Mouse (Mus musculus) mouse embryonic stem cell (cell line): ENCODE measurements at regions not wholly inside any gene's neighbourhood (a gene's known extent, or its start where the extent isn't known, plus 50 kb on each side); places are given as distances from the start of the nearest gene placed in this dataset.

ENCODE experiments used
- in situ Hi-C, 2 experiments: fragments of 300-500 bp; cut with MboI; formaldehyde crosslinking; loops; 1 replicate in 1 of 2; 3 replicates in 1 of 2; pipeline ENCODE4 v1.14.3; 2019 to 2020; ENCODE audit warnings: low sequenced_read_pairs in 2 of 2, low pct_unique_long_range_greater_than_20kb in 1 of 2, mixed read lengths in 1 of 2; ENCODE audit not compliant: unreplicated experiment in 1 of 2

- in situ Hi-C loops, result no loop called here
These were observed 106.6 kb downstream of the Pdcd6ip start for GRCm38 (mm10) chr9:113601451-113601850.

- in situ Hi-C loops, result no loop called here
These were observed 120.8 kb downstream of the Pdcd6ip start for GRCm38 (mm10) chr9:113587260-113587659.

- in situ Hi-C loops, result no loop called here
These were observed 121.6 kb downstream of the Pdcd6ip start for GRCm38 (mm10) chr9:113586477-113586876.

- in situ Hi-C loops, result no loop called here
These were observed 129.8 kb downstream of the Pdcd6ip start for GRCm38 (mm10) chr9:113578221-113578620.

DNA sequence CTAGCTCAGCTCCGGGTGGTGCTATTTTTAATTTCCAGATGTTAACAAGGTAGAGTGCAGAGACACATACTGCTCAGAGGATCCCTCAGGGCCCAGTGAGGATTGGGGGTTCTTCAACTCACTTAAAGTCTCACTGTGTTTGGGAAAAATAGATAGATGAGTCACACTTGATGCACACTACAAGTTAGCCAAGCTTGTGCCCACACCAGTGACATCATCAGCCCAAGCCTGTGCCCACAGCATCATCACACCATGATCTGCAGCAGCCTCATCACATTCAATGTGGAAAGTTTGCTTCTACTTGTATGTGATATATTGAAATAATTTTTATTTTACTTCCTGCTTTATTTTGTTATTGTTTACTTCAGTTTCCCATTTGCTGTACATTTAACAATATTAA, 139.2 kb downstream of the Pdcd6ip start:
- in situ Hi-C loops, result no loop called here

- in situ Hi-C loops, result no loop called here
These were observed 140.4 kb downstream of the Pdcd6ip start for GRCm38 (mm10) chr9:113567705-113568104.

- in situ Hi-C loops, result no loop called here
These were observed 141.4 kb downstream of the Pdcd6ip start for GRCm38 (mm10) chr9:113566620-113567019.

DNA sequence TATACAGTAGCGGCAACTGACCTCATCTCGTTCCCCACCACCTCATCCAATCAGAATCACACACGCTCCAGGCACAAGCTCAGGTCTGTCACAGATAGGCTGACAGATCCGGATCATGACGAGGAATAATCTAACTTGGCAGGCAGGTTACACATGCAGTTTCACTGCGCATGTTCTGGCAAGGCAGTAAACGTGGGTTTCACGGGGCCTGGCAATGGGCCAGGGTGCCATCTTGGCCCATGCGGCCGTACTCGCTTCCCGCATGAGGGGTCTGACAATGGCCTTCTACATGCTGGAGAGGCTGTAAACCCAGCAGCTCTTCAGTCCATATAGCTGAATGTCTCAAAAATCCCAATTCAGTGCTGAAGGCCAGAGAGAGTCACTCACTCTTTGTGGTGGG, 154.1 kb downstream of the Pdcd6ip start:
- in situ Hi-C loops, result no loop called here

GRCm38 (mm10) chr9:113547458-113547857, 160.6 kb downstream of the Pdcd6ip start:
- in situ Hi-C loops, result no loop called here

DNA sequence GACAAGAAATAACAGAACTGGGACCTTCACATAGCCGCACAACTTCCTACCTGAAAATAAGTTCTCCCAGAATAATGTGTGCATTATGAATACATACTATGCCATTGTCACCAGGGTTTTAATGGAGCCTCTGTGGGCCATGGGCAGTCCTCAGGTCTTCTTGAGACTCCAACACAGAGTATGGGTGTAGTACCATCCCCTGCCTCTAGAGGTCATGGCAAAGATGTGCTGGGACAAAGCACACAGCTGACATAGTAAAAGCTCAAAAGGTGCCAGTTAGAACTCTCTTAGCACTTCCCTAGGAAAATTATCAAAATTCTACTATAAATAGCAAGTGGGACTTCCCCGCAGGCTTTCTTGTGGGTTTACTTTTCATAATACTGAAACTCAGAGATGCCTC, 179.5 kb downstream of the Pdcd6ip start:
- in situ Hi-C loops, result no loop called here

DNA sequence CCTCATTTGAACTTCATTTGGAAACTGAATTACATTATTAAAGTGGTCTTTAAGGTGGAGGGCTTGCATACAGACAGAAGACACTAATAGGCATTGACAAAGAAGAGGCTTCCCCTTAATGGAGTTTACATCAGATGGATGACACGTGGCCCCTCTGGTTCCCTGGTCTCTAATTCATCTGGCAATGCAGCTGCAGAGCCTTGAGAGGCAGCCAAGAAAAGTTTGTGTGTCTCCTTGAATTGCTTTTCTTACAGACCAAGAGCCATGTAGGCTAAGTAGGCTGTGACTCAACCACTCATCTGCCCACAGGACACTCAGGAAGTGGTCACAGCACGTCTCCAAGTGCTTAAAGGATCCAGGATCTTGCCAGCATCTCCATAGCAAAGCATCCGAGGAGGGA, 183.8 kb downstream of the Pdcd6ip start:
- in situ Hi-C loops, result no loop called here

DNA sequence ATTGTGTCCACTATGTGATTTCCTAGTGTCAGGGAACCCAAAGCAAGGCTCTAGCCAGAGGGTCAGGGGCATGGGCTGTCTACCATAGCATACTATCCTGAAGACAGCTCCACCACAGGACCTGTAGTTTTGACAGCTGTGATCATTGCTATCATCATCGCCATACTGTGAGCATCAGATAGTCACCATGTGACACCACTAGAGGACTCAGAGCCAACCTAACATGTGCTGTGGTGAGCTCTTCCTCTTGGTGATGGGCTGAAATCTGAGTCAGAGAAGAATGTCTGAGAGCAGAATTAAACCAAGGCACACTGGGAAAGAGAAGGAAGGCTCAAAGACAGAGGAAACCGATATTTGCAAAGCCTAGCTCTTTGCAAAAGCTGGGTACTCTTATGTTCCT, 184.9 kb downstream of the Pdcd6ip start:
- in situ Hi-C loops, result no loop called here

DNA sequence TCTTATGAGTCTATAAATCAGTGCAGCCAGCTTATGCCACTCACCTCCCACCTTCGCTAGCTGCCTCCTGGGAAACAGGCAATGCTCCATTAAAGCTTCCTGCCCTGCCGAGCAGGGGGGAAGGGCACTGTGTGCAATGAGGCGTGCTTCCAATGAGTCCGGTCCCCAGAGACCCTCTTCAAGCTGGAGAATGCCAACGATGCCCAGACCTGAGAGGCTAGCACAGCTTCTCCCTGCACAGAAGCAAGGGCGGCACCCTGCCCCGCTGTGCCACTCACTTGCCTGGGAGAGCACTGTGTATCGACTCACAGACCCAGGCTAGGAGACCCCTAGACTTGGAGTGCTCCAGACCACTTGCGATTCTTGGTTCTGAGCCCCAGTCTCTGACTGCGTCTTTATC, 188.3 kb downstream of the Pdcd6ip start:
- in situ Hi-C loops, result no loop called here

DNA sequence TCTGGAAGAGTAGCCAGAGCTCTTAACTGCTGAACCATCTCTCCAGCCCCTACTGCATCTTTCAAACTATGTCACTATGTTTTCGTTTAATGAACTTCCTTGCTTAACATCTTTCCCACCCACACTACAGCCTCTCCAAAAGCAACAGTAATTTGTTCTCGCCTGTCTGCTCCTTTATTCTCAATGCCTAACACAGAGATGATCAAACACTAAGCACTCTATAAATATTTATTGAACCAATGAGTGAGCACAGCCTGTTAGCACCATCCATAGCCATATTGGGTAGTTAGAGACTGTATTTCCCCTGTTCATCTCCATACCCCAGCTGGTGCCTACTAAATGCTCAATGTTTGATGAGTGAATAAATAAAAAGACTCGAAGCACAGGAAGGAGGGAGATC, 189.6 kb downstream of the Pdcd6ip start:
- in situ Hi-C loops, result no loop called here

- in situ Hi-C loops, result no loop called here
These were observed 190.3 kb downstream of the Pdcd6ip start for GRCm38 (mm10) chr9:113517756-113518155.

GRCm38 (mm10) chr9:113515703-113516020, 192.4 kb downstream of the Pdcd6ip start:
- in situ Hi-C loops, result no loop called here

GRCm38 (mm10) chr9:113514846-113515702, 193.0 kb downstream of the Pdcd6ip start:
- in situ Hi-C loops, result no loop called here

DNA sequence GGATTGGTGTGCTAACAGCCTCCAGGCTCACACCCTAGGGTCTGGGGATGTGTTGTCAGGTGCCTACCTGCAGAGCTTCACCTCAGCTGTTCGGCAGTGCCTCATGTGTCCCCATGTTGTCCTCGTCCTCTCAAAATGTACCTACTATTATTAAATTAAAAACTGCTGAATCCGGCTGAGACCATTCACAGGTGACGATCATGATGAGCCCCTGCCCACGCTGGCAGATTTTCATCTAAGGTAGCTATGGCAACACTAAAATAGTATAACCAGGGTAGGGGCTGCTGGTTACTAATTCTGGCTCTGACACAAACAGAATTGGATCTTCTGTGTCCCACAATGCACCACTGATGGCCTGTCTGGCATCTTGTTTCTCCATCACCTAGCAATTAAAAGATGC, 196.8 kb downstream of the Pdcd6ip start:
- in situ Hi-C loops, result no loop called here

DNA sequence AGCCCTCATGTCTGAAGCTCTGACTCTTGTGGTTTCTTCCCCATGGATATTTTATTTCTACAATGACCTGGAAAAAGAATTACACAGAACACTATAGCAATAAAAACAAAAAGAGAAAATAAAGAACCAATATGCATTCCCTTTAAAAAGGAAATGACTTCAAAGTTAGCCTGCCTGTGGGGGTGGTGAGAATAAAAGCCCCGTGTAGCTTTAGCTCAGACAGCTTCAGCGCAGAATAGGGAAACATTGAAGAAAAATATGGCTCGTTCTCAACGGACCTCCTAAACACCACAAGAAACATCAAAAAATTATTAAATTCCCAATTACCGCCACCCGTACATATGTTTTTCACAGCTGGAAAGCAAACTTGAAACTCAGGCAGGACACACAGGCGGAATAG, 198.7 kb downstream of the Pdcd6ip start:
- in situ Hi-C loops, result no loop called here

- in situ Hi-C loops, result no loop called here
These were observed 199.2 kb downstream of the Pdcd6ip start for GRCm38 (mm10) chr9:113508821-113509220.
